Mouse (Mus musculus): ENCODE results near the gene Agfg1.

DNA sequence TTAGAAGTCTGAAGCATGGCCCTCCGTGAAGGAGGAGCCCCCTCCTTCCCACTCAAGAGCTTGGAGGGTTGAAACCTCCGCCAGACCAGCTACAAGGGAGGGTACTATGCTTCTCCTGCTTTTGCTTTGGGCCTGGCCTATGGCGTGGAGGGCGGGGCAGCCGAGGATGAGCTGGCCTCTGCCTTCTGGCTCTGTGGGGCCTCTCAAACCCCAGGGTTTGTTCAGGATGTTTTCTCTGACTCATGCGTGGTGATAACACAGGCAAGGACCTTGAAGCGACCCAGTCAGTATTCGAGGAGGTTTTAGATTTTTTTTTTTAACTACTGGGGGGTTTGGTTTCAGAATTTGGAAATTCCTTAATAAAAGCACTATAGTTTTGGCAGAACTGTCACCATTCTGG lies 4.7 kb upstream of the Agfg1 start:
- TF ChIP-seq CTCF (IDR thresholded peaks at IDR 0.05; ENCODE audit: low read depth, low read length), result no peak
- no peak for TF ChIP-seq POLR2A (IDR thresholded peaks at IDR 0.05; ENCODE audit: borderline replicate concordance, low read depth, low read length)
